Mouse (Mus musculus) liver, embryonic 14.5 days (tissue): ENCODE results near the gene Tmem62. TPM values are rescaled to one million over a fixed set of nuclear protein-coding genes. Genes with fewer than 3 reads are reported as not detected.

Source experiments
- ATAC-seq: fragments of 200-750 bp; cut with Nextera tagmentation; 2 replicates; pipeline ENCODE4 v1.8.0; 2017; ENCODE audit warnings: moderate number of reproducible peaks, mild to moderate bottlenecking, moderate library complexity; ENCODE audit not compliant: insufficient read depth
- DNase-seq, 3 experiments: peaks; one replicate each; pipeline ENCODE4 v3.0.0-alpha.2; 2012 to 2013; ENCODE audit warnings: low read depth in 3 of 3, low spot score in 3 of 3
- H3K27ac ChIP-seq: fragments of 300-500 bp; sonication (generic); 2 replicates; pipeline ENCODE4 v1.5.1; 2014; ENCODE audit warnings: moderate library complexity, mild to moderate bottlenecking, control low read depth, inconsistent platforms
- H3K27me3 ChIP-seq: fragments of 300-500 bp; sonication (generic); 2 replicates; pipeline ENCODE4 v1.6.1; 2014; ENCODE audit warnings: mild to moderate bottlenecking, low read length, moderate library complexity; ENCODE audit not compliant: control insufficient read depth, insufficient read depth
- H3K36me3 ChIP-seq: fragments of 300-500 bp; sonication (generic); replicated peaks from 2 replicates; pipeline ENCODE4 v1.6.1; 2014; ENCODE audit warnings: low read depth; ENCODE audit not compliant: control insufficient read depth, insufficient read depth
- H3K4me1 ChIP-seq, 2 experiments: fragments of 200-500 bp in 1 of 2; fragments of 300-500 bp in 1 of 2; sonication (generic) in 1 of 2; replicated peaks; 2 replicates each; pipeline ENCODE4 v1.6.1; 2012 to 2014; ENCODE audit warnings: antibody characterized with exemption in 1 of 2, inconsistent platforms in 1 of 2, low read length in 1 of 2; ENCODE audit not compliant: control insufficient read depth in 2 of 2, insufficient read depth in 2 of 2
- H3K4me2 ChIP-seq: fragments of 300-500 bp; sonication (generic); 2 replicates; pipeline ENCODE4 v1.6.1; 2014; ENCODE audit warnings: low read depth, mild to moderate bottlenecking, control low read depth, moderate library complexity
- H3K4me3 ChIP-seq, 2 experiments: fragments of 200-500 bp in 1 of 2; fragments of 300-500 bp in 1 of 2; sonication (generic) in 1 of 2; 2 replicates each; pipeline ENCODE4 v1.5.1; 2012 to 2014; ENCODE audit warnings: low read depth in 2 of 2, low read length in 2 of 2, mild to moderate bottlenecking in 2 of 2, control low read depth in 1 of 2, inconsistent platforms in 1 of 2, moderate library complexity in 1 of 2; ENCODE audit not compliant: insufficient read depth in 1 of 2
- H3K9ac ChIP-seq: fragments of 300-500 bp; sonication (generic); replicated peaks from 2 replicates; pipeline ENCODE4 v1.6.1; 2014; ENCODE audit warnings: mild to moderate bottlenecking, control low read depth, moderate library complexity
- H3K9me3 ChIP-seq: fragments of 300-500 bp; sonication (generic); 2 replicates; pipeline ENCODE4 v1.6.1; 2016; ENCODE audit warnings: low read length, mixed read lengths; ENCODE audit not compliant: control insufficient read depth
- CTCF ChIP-seq: IDR thresholded peaks from 2 replicates; pipeline ENCODE4 v1.5.1; 2016; ENCODE audit warnings: antibody characterized with exemption, low read depth, control low read depth
- EP300 ChIP-seq: IDR thresholded peaks from 2 replicates; pipeline ENCODE4 v1.6.1; 2016; ENCODE audit warnings: antibody characterized with exemption, low read depth
- WGBS: fragments of 180-500 bp; shearing (Covaris S2); extraction: QIAGEN DNeasy Blood & Tissue Kit; methylation state at CpG from one replicate; pipeline ENCODE4 v1.1.7; 2014; ENCODE audit not compliant: insufficient replicate concordance; 5-methylcytosine and 5-hydroxymethylcytosine counted together
- polyA plus RNA-seq, 2 experiments: library from polyadenylated mRNA; depleted of rRNA in 1 of 2; stranded (reverse) in 1 of 2; unstranded in 1 of 2; fragments of >200 nt; fragmentation: Nextera tagmentation in 1 of 2; extraction: Ambion mirVana in 1 of 2; gene quantifications; 2 replicates each; pipeline versions ENCODE4 v1.2.1 to v1.2.3; 2012 to 2014

Tmem62 gene
- polyA plus RNA-seq, 2 experiments = 1.8 to 3.0 TPM

GRCm38 (mm10) chr2:121009071-121009677 is 32.4 kb downstream of the Tmem62 start:
- Histone ChIP-seq H3K9me3 (no peaks in the 10 kb centered on the region), H3K36me3 (peaks cover 7% of the 10 kb centered on the region; the same call in 1 of the 2 replicates), H3K9ac (peak overlapping the region; percentile 75), H3K4me2 (peak overlapping the region; percentile 81), H3K4me3 (peak overlapping the region; percentile 79 to 99), H3K27ac (peak overlapping the region; percentile 61), H3K4me1 (peaks cover 6 to 8% of the 10 kb centered on the region in 2 experiments), H3K27me3 (no peaks in the 10 kb centered on the region)
- no peak for ATAC-seq
- WGBS = 20% methylated on average over 5 of the region's 5 CpGs
- TF ChIP-seq CTCF = no peak
- no peak for TF ChIP-seq EP300
- DNase-seq = peak in 1 of 3 experiments; percentile 16

GRCm38 (mm10) chr2:121012676-121013075 is 35.9 kb downstream of the Tmem62 start:
- peaks cover 17% of the 10 kb centered on the region for H3K36me3 ChIP-seq
- no peaks in the 10 kb centered on the region for H3K9me3 ChIP-seq

GRCm38 (mm10) chr2:121015507-121015906 is 38.7 kb downstream of the Tmem62 start:
- H3K9me3 ChIP-seq = no peaks in the 10 kb centered on the region
- no peak overlapping the region for H3K27ac ChIP-seq
- no peaks in the 10 kb centered on the region for H3K4me1 ChIP-seq
- no peak for TF ChIP-seq EP300
- no peak for TF ChIP-seq CTCF
- no peak overlapping the region for H3K4me3 ChIP-seq
- WGBS = 75% methylated on average over 2 of the region's 2 CpGs
- peaks cover 38% of the 10 kb centered on the region for H3K36me3 ChIP-seq
- DNase-seq (no peak), ATAC-seq (no peak)
- H3K9ac ChIP-seq = no peak overlapping the region
- no peaks in the 10 kb centered on the region for H3K27me3 ChIP-seq
- H3K4me2 ChIP-seq = no peak overlapping the region

More at GRCm38 (mm10) chr2:121012676-121013075, 35.9 kb downstream of the Tmem62 start:
- no peak overlapping the region for H3K4me2 ChIP-seq
- no peaks in the 10 kb centered on the region for H3K27me3 ChIP-seq
- no peak overlapping the region for H3K9ac ChIP-seq
- ATAC-seq = no peak
- DNase-seq = no peak
- H3K4me3 ChIP-seq = no peak overlapping the region
- peaks cover 6 to 8% of the 10 kb centered on the region in 2 experiments for H3K4me1 ChIP-seq
- no peak overlapping the region for H3K27ac ChIP-seq
- WGBS = 86% methylated on average over 9 of the region's 9 CpGs
- no peak for TF ChIP-seq CTCF
- TF ChIP-seq EP300 = no peak

- DNase-seq (no peak), ATAC-seq (no peak)
- 82% methylated on average over 9 of the region's 9 CpGs for WGBS
- Histone ChIP-seq H3K4me1 (no peaks in the 10 kb centered on the region), H3K9ac (no peak overlapping the region), H3K27me3 (no peaks in the 10 kb centered on the region), H3K4me2 (no peak overlapping the region), H3K27ac (no peak overlapping the region), H3K36me3 (peaks cover 45% of the 10 kb centered on the region), H3K4me3 (no peak overlapping the region), H3K9me3 (no peaks in the 10 kb centered on the region)
- TF ChIP-seq EP300 (no peak), CTCF (no peak)
Observed at GRCm38 (mm10) chr2:121016226-121016625, 39.4 kb downstream of the Tmem62 start.

- TF ChIP-seq CTCF = no peak
- no peak for TF ChIP-seq EP300
- no peaks in the 10 kb centered on the region for H3K4me1 ChIP-seq
- H3K9me3 ChIP-seq = no peaks in the 10 kb centered on the region
- H3K36me3 ChIP-seq = peaks cover 54% of the 10 kb centered on the region
- ATAC-seq (no peak), DNase-seq (no peak)
- 85% methylated on average over 1 of the region's 1 CpGs for WGBS
- no peak overlapping the region for H3K9ac ChIP-seq
- H3K27me3 ChIP-seq = no peaks in the 10 kb centered on the region
- no peak overlapping the region for H3K4me2 ChIP-seq
- no peak overlapping the region for H3K27ac ChIP-seq
- H3K4me3 ChIP-seq = no peak overlapping the region
Observed at GRCm38 (mm10) chr2:121017151-121017550, 40.3 kb downstream of the Tmem62 start.
